Mouse (Mus musculus): ENCODE data around the gene Vmn1r74.
"Not testable (repeated sequence)": the region's sequence is repeated elsewhere in the genome, so short reads cannot be mapped to it uniquely, and the experiment has no call there.

The Vmn1r74 gene

DNA sequence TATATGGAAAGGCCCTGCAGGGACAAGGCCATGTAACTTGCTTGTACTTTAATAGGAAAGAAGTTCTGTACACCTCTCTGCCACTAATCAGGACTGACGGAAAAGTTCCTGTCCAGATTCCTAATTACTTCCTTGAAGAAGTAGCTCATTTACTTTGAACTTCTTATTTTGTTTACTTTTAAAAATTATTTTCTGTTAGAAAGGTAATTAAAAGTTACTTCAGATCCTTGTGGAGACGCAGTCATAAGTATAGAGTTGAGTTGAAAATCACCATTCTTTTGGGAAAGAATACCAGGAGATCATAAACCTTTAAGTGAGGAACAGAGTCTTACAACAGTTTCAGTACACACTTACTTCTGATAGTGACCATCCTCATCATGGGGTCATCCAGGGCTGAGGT, at the start of gene Vmn1r74:
Gene Vmn1r74, plus strand, starts transcription at position 301 of the 400 bp plus-strand sequence.
- no peak for DNase-seq

DNA sequence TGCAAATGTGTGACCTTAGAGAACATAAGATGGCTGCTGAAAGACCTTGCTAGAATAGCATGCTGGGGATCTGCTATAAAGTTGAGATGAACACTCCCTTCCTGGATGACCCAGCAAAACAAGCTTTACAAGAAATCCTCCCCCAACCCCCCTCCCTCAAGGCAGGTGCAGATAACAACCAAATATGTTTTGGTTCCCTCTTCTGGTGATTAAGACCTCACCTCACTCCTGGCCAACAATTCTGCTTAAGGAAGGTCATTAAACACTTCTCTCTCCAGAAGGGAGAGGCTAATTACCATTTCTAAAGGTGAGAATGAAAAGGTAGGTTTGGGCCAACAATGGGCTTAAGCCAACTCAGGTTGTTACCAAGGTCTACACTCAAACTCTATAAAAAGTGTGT, 20.0 kb upstream of the Vmn1r74 start:
- DNase-seq, result no peak

DNA sequence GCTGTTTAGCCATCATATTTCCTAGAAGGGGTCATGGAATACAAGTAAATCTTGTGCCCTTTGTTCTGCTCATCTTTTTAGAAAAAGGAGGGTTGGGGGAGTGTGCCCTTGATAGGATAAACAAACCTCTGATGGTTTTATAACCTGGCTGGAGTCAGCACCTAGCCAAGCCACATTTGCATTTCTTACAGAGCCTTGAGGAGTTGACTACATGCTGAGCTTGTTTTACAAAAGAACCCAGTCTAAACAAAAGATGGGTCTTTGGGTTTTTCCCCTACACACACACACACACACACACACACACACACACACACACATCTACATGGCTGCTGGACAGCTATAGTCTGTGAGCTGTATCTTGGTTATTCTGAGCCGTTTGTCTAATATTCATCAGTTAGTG, 11.6 kb upstream of the Vmn1r74 start:
- DNase-seq, result no peak

DNA sequence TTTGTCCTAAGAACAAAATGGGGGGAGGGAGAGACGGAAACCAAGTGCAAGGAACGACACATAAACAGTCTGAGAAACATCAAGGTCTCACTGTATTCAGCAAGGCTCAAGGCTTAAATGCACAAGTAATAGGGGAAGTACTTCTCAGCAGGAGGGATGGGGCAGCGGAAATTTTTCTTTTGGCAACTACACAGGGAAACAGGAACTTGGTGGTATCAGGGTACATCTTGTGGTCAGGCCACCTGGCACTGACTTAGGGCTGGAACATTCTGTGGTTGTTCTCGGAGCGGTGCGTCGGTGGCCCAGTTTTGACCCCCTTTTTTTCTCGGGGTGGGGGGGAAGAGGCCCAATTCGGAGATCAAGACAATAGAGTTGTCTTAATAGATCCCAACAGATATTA, 10.5 kb upstream of the Vmn1r74 start:
- not testable (repeated sequence) for DNase-seq

GRCm38 (mm10) chr7:11874330-11874729, 40.5 kb downstream of the Vmn1r74 start, which contains the start of gene Vmn1r75:
Gene Vmn1r75, plus strand, starts transcription at chr7:11874630.
- no peak for DNase-seq

Measured in right cerebral cortex, postnatal 4 days (tissue).